Mouse (Mus musculus): ENCODE results near the gene Akap12. TPM values are rescaled to one million over a fixed set of nuclear protein-coding genes. Genes with fewer than 3 reads are reported as not detected.
A peak's percentile ranks its signal among the peaks of the same experiment; 100 is the strongest.

Gene Akap12
- 20.9 and 31.9 TPM in 2 replicates for polyA plus RNA-seq (2014; fragmentation: Nextera tagmentation; extraction: Ambion mirVana)

- Histone ChIP-seq H3K27ac (replicated peaks; ENCODE audit: low read depth, low read length) (peak within 1 kb of the TSS; percentile 83), H3K4me3 (replicated peaks; ENCODE audit: low read depth, low read length) (peak within 1 kb of the TSS; percentile 56), H3K9ac (replicated peaks; ENCODE audit: low read length) (peak within 1 kb of the TSS; percentile 82), H3K27me3 (ENCODE audit: control insufficient read depth, insufficient read depth, low read length) (no peaks in the 10 kb centered on the region), H3K9me3 (ENCODE audit: control insufficient read depth, low read length) (no peaks in the 10 kb centered on the region), H3K36me3 (ENCODE audit: control insufficient read depth, insufficient read depth, low read length) (no peaks in the 10 kb centered on the region), H3K4me2 (ENCODE audit: low read length) (peak within 1 kb of the TSS; percentile 91), H3K4me1 (ENCODE audit: control insufficient read depth, insufficient read depth, low read length) (peaks cover 16% of the 10 kb centered on the region)
- ATAC-seq (ENCODE audit: low FRiP score, low TSS enrichment) (peak; percentile 72), DNase-seq (peak; percentile 76)
- under 1% methylated on average over 52 of the region's 54 CpGs for WGBS
Observed at GRCm38 (mm10) chr10:4266041-4266930, at the start of gene Akap12. Gene Akap12, plus strand, starts transcription at chr10:4266380.

GRCm38 (mm10) chr10:4230563-4231359 is 35.4 kb upstream of the Akap12 start:
- Histone ChIP-seq H3K9ac (replicated peaks; ENCODE audit: low read length) (no peak overlapping the region), H3K27ac (replicated peaks; ENCODE audit: low read depth, low read length) (no peak overlapping the region), H3K4me3 (replicated peaks; ENCODE audit: low read depth, low read length) (no peak overlapping the region), H3K4me2 (ENCODE audit: low read length) (no peak overlapping the region), H3K36me3 (ENCODE audit: control insufficient read depth, insufficient read depth, low read length) (no peaks in the 10 kb centered on the region), H3K27me3 (ENCODE audit: control insufficient read depth, insufficient read depth, low read length) (no peaks in the 10 kb centered on the region), H3K9me3 (ENCODE audit: control insufficient read depth, low read length) (no peaks in the 10 kb centered on the region), H3K4me1 (ENCODE audit: control insufficient read depth, insufficient read depth, low read length) (no peaks in the 10 kb centered on the region)
- 81% methylated on average over 17 of the region's 17 CpGs for WGBS
- ATAC-seq (ENCODE audit: low FRiP score, low TSS enrichment) (no peak), DNase-seq (no peak)

- H3K4me2 ChIP-seq (ENCODE audit: low read length), result no peak overlapping the region
- H3K36me3 ChIP-seq (ENCODE audit: control insufficient read depth, insufficient read depth, low read length), result no peaks in the 10 kb centered on the region
- H3K9ac ChIP-seq (replicated peaks; ENCODE audit: low read length), result no peak overlapping the region
- 29% methylated on average over 9 of the region's 9 CpGs for WGBS
- H3K9me3 ChIP-seq (ENCODE audit: control insufficient read depth, low read length), result no peaks in the 10 kb centered on the region
- H3K4me1 ChIP-seq (ENCODE audit: control insufficient read depth, insufficient read depth, low read length), result no peaks in the 10 kb centered on the region
- H3K27ac ChIP-seq (replicated peaks; ENCODE audit: low read depth, low read length), result no peak overlapping the region
- ATAC-seq (ENCODE audit: low FRiP score, low TSS enrichment), result peak; percentile 57; the same call in 1 of the 2 replicates
- no peaks in the 10 kb centered on the region for H3K27me3 ChIP-seq (ENCODE audit: control insufficient read depth, insufficient read depth, low read length)
- H3K4me3 ChIP-seq (replicated peaks; ENCODE audit: low read depth, low read length), result no peak overlapping the region
- peak; percentile 76 for DNase-seq
Observed at GRCm38 (mm10) chr10:4233102-4233501, 33.1 kb upstream of the Akap12 start.

GRCm38 (mm10) chr10:4239794-4240574 is 26.2 kb upstream of the Akap12 start:
- Histone ChIP-seq H3K27ac (replicated peaks; ENCODE audit: low read depth, low read length) (no peak overlapping the region), H3K27me3 (ENCODE audit: control insufficient read depth, insufficient read depth, low read length) (no peaks in the 10 kb centered on the region), H3K36me3 (ENCODE audit: control insufficient read depth, insufficient read depth, low read length) (no peaks in the 10 kb centered on the region), H3K4me3 (replicated peaks; ENCODE audit: low read depth, low read length) (no peak overlapping the region), H3K4me1 (ENCODE audit: control insufficient read depth, insufficient read depth, low read length) (no peaks in the 10 kb centered on the region), H3K9ac (replicated peaks; ENCODE audit: low read length) (no peak overlapping the region), H3K9me3 (ENCODE audit: control insufficient read depth, low read length) (no peaks in the 10 kb centered on the region), H3K4me2 (ENCODE audit: low read length) (no peak overlapping the region)
- 84% methylated on average over 5 of the region's 5 CpGs for WGBS
- ATAC-seq (ENCODE audit: low FRiP score, low TSS enrichment) (no peak), DNase-seq (no peak)

GRCm38 (mm10) chr10:4243591-4244300 is 22.4 kb upstream of the Akap12 start:
- no peaks in the 10 kb centered on the region for H3K36me3 ChIP-seq (ENCODE audit: control insufficient read depth, insufficient read depth, low read length)
- no peak overlapping the region for H3K4me3 ChIP-seq (replicated peaks; ENCODE audit: low read depth, low read length)
- no peaks in the 10 kb centered on the region for H3K4me1 ChIP-seq (ENCODE audit: control insufficient read depth, insufficient read depth, low read length)
- ATAC-seq (ENCODE audit: low FRiP score, low TSS enrichment) (no peak), DNase-seq (no peak)
- no peaks in the 10 kb centered on the region for H3K9me3 ChIP-seq (ENCODE audit: control insufficient read depth, low read length)
- no peaks in the 10 kb centered on the region for H3K27me3 ChIP-seq (ENCODE audit: control insufficient read depth, insufficient read depth, low read length)
- no peak overlapping the region for H3K27ac ChIP-seq (replicated peaks; ENCODE audit: low read depth, low read length)
- no peak overlapping the region for H3K9ac ChIP-seq (replicated peaks; ENCODE audit: low read length)
- H3K4me2 ChIP-seq (ENCODE audit: low read length), result no peak overlapping the region
- 84% methylated on average over 16 of the region's 16 CpGs for WGBS

- DNase-seq (no peak), ATAC-seq (ENCODE audit: low FRiP score, low TSS enrichment) (no peak)
- no peaks in the 10 kb centered on the region for H3K27me3 ChIP-seq (ENCODE audit: control insufficient read depth, insufficient read depth, low read length)
- H3K4me1 ChIP-seq (ENCODE audit: control insufficient read depth, insufficient read depth, low read length), result no peaks in the 10 kb centered on the region
- H3K4me3 ChIP-seq (replicated peaks; ENCODE audit: low read depth, low read length), result no peak overlapping the region
- no peaks in the 10 kb centered on the region for H3K9me3 ChIP-seq (ENCODE audit: control insufficient read depth, low read length)
- H3K9ac ChIP-seq (replicated peaks; ENCODE audit: low read length), result no peak overlapping the region
- no peak overlapping the region for H3K4me2 ChIP-seq (ENCODE audit: low read length)
- WGBS, result 88% methylated on average over 2 of the region's 2 CpGs
- H3K27ac ChIP-seq (replicated peaks; ENCODE audit: low read depth, low read length), result no peak overlapping the region
- no peaks in the 10 kb centered on the region for H3K36me3 ChIP-seq (ENCODE audit: control insufficient read depth, insufficient read depth, low read length)
Observed at GRCm38 (mm10) chr10:4245812-4246211, 20.4 kb upstream of the Akap12 start.

GRCm38 (mm10) chr10:4246407-4246806 is 19.8 kb upstream of the Akap12 start:
- Histone ChIP-seq H3K36me3 (ENCODE audit: control insufficient read depth, insufficient read depth, low read length) (no peaks in the 10 kb centered on the region), H3K4me2 (ENCODE audit: low read length) (no peak overlapping the region), H3K9me3 (ENCODE audit: control insufficient read depth, low read length) (no peaks in the 10 kb centered on the region), H3K4me1 (ENCODE audit: control insufficient read depth, insufficient read depth, low read length) (no peaks in the 10 kb centered on the region), H3K27ac (replicated peaks; ENCODE audit: low read depth, low read length) (no peak overlapping the region), H3K9ac (replicated peaks; ENCODE audit: low read length) (no peak overlapping the region), H3K4me3 (replicated peaks; ENCODE audit: low read depth, low read length) (no peak overlapping the region), H3K27me3 (ENCODE audit: control insufficient read depth, insufficient read depth, low read length) (no peaks in the 10 kb centered on the region)
- 94% methylated on average over 7 of the region's 7 CpGs for WGBS
- ATAC-seq (ENCODE audit: low FRiP score, low TSS enrichment), result no peak
- no peak for DNase-seq

Data from midbrain, embryonic 14.5 days (tissue).